Mouse (Mus musculus): ENCODE data around the gene St7l.

GRCm38 (mm10) chr3:104817481-104817990 is 46.3 kb upstream of the St7l start:
- TF ChIP-seq CTCF (conservative IDR thresholded peaks at IDR 0.05; ENCODE audit: low read length): no peak
- TF ChIP-seq NANOG (IDR thresholded peaks at IDR 0.05; ENCODE audit: borderline replicate concordance, low read length): no peak
